Mouse (Mus musculus) liver, embryonic 11.5 days (tissue): Measurements from ENCODE around the gene Gm20903. TPM values are rescaled to one million over a fixed set of nuclear protein-coding genes. Genes with fewer than 3 reads are reported as not detected.
"Not testable (repeated sequence)": the region's sequence is repeated elsewhere in the genome, so short reads cannot be mapped to it uniquely, and the experiment has no call there.

Experiments
- ATAC-seq: fragments of 200-750 bp; cut with Nextera tagmentation; replicated peaks from 2 replicates; pipeline ENCODE4 v1.8.0; 2017; ENCODE audit warnings: moderate number of reproducible peaks, mild to moderate bottlenecking, moderate TSS enrichment, moderate library complexity; ENCODE audit not compliant: low FRiP score
- DNase-seq: peaks from one replicate; pipeline ENCODE4 v3.0.0-alpha.2; 2017; ENCODE audit warnings: low spot score
- H3K27ac ChIP-seq: fragments of 300-500 bp; sonication (generic); 2 replicates; pipeline ENCODE4 v1.5.1; 2014; ENCODE audit warnings: mild to moderate bottlenecking, low read depth, low read length, control low read depth
- H3K27me3 ChIP-seq: fragments of 300-500 bp; sonication (generic); replicated peaks from 2 replicates; pipeline ENCODE4 v1.6.1; 2014; ENCODE audit warnings: low read length, mixed read lengths; ENCODE audit not compliant: control insufficient read depth, insufficient read depth
- H3K36me3 ChIP-seq: fragments of 300-500 bp; sonication (generic); 2 replicates; pipeline ENCODE4 v1.6.1; 2014; ENCODE audit warnings: mild to moderate bottlenecking, low read length, moderate library complexity, mixed read lengths; ENCODE audit not compliant: control insufficient read depth, insufficient read depth
- H3K4me1 ChIP-seq: fragments of 300-500 bp; sonication (generic); replicated peaks from 2 replicates; pipeline ENCODE4 v1.6.1; 2014; ENCODE audit warnings: low read length, mixed read lengths; ENCODE audit not compliant: control insufficient read depth, insufficient read depth
- H3K4me2 ChIP-seq: fragments of 300-500 bp; sonication (generic); 2 replicates; pipeline ENCODE4 v1.6.1; 2014; ENCODE audit warnings: mild to moderate bottlenecking, control low read depth, moderate library complexity
- H3K4me3 ChIP-seq: fragments of 300-500 bp; sonication (generic); 2 replicates; pipeline ENCODE4 v1.5.1; 2014; ENCODE audit warnings: low read depth, low read length, control low read depth
- H3K9ac ChIP-seq: fragments of 300-500 bp; sonication (generic); 2 replicates; pipeline ENCODE4 v1.6.1; 2014; ENCODE audit warnings: low read depth, low read length, control low read depth
- H3K9me3 ChIP-seq: fragments of 300-500 bp; sonication (generic); 2 replicates; pipeline ENCODE4 v1.6.1; 2016; ENCODE audit warnings: low read length, inconsistent platforms, mixed read lengths; ENCODE audit not compliant: control insufficient read depth
- WGBS: fragments of 180-500 bp; shearing (Covaris S2); extraction: QIAGEN DNeasy Blood & Tissue Kit; methylation state at CpG from one replicate; pipeline ENCODE4 v1.1.7; 2014; 5-methylcytosine and 5-hydroxymethylcytosine counted together
- polyA plus RNA-seq: library from polyadenylated mRNA; unstranded; fragments of >200 nt; fragmentation: Nextera tagmentation; extraction: Ambion mirVana; gene quantifications from 2 replicates; pipeline ENCODE4 v1.2.1, GENCODE M21; 2014

Gm20903 gene
- not detected in 2 replicates for polyA plus RNA-seq

GRCm38 (mm10) chrY:73669015-73669414 lies at the start of gene Gm20903:
Gm20903 (plus strand) TSS chrY:73669315.
- not testable (repeated sequence) for H3K9ac ChIP-seq, H3K36me3 ChIP-seq, H3K4me2 ChIP-seq, H3K27me3 ChIP-seq, H3K9me3 ChIP-seq, ATAC-seq, H3K4me1 ChIP-seq, H3K27ac ChIP-seq, H3K4me3 ChIP-seq, DNase-seq
- no CpG with 5 or more reads among the region's 6 CpGs for WGBS
